Mouse (Mus musculus) ES-Bruce4 (cell line): ENCODE results near the gene Chsy1.

Source experiments
- CTCF ChIP-seq: IDR thresholded peaks from one replicate; pipeline ENCODE4 v1.8.1; 2011; ENCODE audit warnings: low read depth, low read length
- POLR2A ChIP-seq: IDR thresholded peaks from one replicate; pipeline ENCODE4 v1.8.1; 2011; ENCODE audit warnings: low read length; ENCODE audit not compliant: insufficient read depth

- TF ChIP-seq CTCF (no peak), POLR2A (no peak)
These were observed 49.4 kb downstream of the Chsy1 start for GRCm38 (mm10) chr7:66158616-66159129.
